Mouse (Mus musculus): Measurements from ENCODE around the gene Nat8f4. TPM values are rescaled to one million over a fixed set of nuclear protein-coding genes. Genes with fewer than 3 reads are reported as not detected.
"Not testable (repeated sequence)": the region's sequence is repeated elsewhere in the genome, so short reads cannot be mapped to it uniquely, and the experiment has no call there.

Gene Nat8f4
- polyA plus RNA-seq, 1 experiment = 1.1 TPM

DNA sequence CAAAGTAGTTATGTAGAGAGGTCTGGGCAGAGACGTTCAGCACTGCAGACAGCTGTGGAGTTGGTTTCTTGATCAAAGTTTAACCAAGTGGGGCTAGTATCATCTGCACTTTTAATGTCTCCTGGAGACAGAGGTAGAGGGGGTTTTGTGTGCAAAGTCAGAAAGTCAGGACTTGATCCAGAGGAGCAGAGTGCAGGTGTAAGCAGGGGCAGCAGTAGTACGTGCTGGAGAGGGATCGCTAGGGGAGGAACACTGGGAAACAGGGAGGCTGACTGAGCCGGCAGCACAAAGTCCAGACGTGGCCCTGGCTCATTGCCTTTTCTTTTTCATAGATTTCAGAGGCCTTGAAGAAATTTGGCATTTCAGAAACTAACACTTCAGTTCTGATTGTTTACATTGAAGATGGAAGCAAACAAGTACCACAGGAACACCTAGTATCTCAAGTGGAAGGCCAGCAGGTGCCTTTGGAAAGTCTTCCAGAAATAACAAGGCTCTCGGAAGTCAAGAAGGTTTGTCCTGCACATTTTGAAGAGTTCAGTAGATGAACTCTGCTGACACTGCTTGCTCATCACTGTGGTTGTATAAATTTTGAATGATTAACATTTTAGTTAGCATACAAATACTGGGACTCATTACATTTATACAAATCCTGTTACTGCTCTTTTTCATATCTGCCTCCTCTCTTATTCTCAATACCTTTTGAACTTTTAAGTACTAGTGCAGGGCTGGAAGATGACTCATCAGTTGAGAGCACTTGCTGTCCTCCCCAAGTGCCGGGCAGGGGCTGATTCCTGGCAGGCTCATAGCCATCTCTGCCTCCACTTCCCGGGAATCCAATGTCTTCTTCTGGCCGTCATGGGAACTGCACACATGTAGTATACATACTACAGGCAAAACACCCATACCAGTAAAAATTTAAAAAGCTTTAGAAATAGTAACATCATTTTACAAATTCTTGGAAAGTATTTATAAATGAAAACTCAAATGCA lies 23.1 kb upstream of the Nat8f4 start:
- Histone ChIP-seq H3K4me3 (replicated peaks; ENCODE audit: control insufficient read depth, low read depth, low read length) (no peak overlapping the region), H3K4me1 (ENCODE audit: control insufficient read depth, insufficient read depth, low read length) (no peaks in the 10 kb centered on the region), H3K27ac (ENCODE audit: control insufficient read depth, insufficient read depth, low read depth, low read length, poor library complexity) (no peak overlapping the region)
- no peak for TF ChIP-seq CTCF (IDR thresholded peaks at IDR 0.05; ENCODE audit: control insufficient read depth, insufficient read depth, low read length)
- no peak for TF ChIP-seq POLR2A (IDR thresholded peaks at IDR 0.05; ENCODE audit: borderline replicate concordance, control insufficient read depth, low read depth, low read length)
- WGBS = 87% methylated on average over 9 of the region's 9 CpGs

DNA sequence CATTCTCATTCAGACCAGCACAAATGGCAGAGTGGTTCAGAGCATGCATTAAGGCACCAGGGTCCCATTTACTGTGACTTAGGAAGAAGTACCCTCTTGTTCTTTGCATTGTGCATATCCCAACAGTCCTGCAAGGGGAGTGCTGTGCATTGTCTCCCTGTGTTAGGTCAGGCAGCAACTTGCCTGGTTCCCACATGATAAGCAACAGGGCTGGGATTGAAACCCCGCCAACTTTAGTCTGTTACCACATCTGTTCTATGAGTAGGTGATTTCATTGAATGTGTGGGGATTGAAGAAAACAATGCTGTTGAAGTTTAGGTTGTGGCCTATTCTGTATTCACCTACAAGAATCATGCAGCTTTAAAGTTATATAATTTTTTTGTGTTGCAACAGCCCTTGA lies 22.0 kb upstream of the Nat8f4 start:
- WGBS = 57% methylated on average over 1 of the region's 1 CpGs
- Histone ChIP-seq H3K27ac (ENCODE audit: control insufficient read depth, insufficient read depth, low read depth, low read length, poor library complexity) (no peak overlapping the region), H3K4me1 (ENCODE audit: control insufficient read depth, insufficient read depth, low read length) (no peaks in the 10 kb centered on the region), H3K4me3 (replicated peaks; ENCODE audit: control insufficient read depth, low read depth, low read length) (no peak overlapping the region)
- no peak for TF ChIP-seq POLR2A (IDR thresholded peaks at IDR 0.05; ENCODE audit: borderline replicate concordance, control insufficient read depth, low read depth, low read length)
- no peak for TF ChIP-seq CTCF (IDR thresholded peaks at IDR 0.05; ENCODE audit: control insufficient read depth, insufficient read depth, low read length)

DNA sequence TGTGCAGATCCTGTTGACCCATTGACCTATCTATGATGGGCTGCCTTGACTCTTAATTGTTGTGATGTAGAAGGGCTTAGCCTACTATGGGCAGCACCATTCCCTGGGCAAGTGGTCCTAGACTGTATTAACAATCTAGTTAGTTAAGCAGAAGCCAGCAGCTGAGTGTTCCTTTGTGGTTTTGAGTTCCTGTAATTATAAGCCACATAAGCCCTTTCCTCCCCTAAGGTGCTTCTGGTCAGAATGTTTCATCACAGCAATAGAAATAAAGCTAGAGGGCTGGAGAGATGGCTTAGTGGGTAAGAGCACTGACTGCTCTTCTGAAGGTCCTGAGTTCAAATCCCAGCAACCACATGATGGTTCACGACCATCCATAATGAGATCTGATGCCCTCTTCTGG lies 19.0 kb upstream of the Nat8f4 start:
- Histone ChIP-seq H3K4me1 (ENCODE audit: control insufficient read depth, insufficient read depth, low read length) (no peaks in the 10 kb centered on the region), H3K4me3 (replicated peaks; ENCODE audit: control insufficient read depth, low read depth, low read length) (no peak overlapping the region), H3K27ac (ENCODE audit: control insufficient read depth, insufficient read depth, low read depth, low read length, poor library complexity) (no peak overlapping the region)
- WGBS = 76% methylated on average over 1 of the region's 1 CpGs
- TF ChIP-seq POLR2A (IDR thresholded peaks at IDR 0.05; ENCODE audit: borderline replicate concordance, control insufficient read depth, low read depth, low read length) = no peak
- no peak for TF ChIP-seq CTCF (IDR thresholded peaks at IDR 0.05; ENCODE audit: control insufficient read depth, insufficient read depth, low read length)

DNA sequence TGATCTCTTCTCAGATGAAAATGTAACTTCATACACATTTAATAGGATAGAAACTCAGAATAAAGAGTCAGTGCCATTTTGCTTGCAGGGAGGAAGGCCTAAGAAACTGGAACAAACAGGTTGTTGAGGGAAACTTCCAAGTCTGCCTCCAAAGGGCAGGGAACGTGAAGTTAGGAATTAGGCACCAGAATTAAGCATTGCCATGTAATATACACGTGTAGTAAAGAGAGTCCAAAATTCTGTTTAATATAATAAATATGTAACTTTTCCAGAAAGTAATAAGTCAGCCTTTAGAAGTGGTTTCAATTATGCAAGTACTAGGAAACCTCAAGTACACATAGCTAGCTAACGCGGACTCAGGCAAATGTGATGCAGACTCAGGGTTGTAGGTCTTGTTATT lies 14.7 kb upstream of the Nat8f4 start:
- no peak overlapping the region for H3K27ac ChIP-seq (ENCODE audit: control insufficient read depth, insufficient read depth, low read depth, low read length, poor library complexity)
- TF ChIP-seq CTCF (IDR thresholded peaks at IDR 0.05; ENCODE audit: control insufficient read depth, insufficient read depth, low read length) (no peak), POLR2A (IDR thresholded peaks at IDR 0.05; ENCODE audit: borderline replicate concordance, control insufficient read depth, low read depth, low read length) (no peak)
- no peak overlapping the region for H3K4me3 ChIP-seq (replicated peaks; ENCODE audit: control insufficient read depth, low read depth, low read length)
- 86% methylated on average over 4 of the region's 4 CpGs for WGBS
- peaks cover 2% of the 10 kb centered on the region; the same call in 1 of the 2 replicates for H3K4me1 ChIP-seq (ENCODE audit: control insufficient read depth, insufficient read depth, low read length)

DNA sequence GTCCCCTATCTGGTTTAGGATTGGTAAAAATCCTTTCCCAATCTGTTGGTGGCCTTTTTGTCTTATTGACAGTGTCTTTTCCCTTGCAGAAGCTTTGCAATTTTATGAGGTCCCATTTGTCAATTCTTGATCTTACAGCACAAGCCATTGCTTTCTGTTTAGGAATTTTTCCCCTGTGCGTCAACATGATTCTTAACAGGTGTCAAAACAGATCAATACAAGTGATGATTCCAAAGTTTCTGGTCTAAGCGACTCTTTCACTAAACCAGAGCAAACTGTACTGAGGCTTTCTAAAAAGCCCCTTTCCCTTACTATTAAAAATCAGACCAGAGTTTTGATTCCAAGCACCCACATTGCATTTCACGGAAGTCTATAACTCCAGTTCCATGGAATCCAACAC lies 13.7 kb upstream of the Nat8f4 start:
- H3K4me1 ChIP-seq (ENCODE audit: control insufficient read depth, insufficient read depth, low read length); H3K4me3 ChIP-seq (replicated peaks; ENCODE audit: control insufficient read depth, low read depth, low read length); H3K27ac ChIP-seq (ENCODE audit: control insufficient read depth, insufficient read depth, low read depth, low read length, poor library complexity): not testable (repeated sequence)
- 93% methylated on average over 3 of the region's 3 CpGs for WGBS

DNA sequence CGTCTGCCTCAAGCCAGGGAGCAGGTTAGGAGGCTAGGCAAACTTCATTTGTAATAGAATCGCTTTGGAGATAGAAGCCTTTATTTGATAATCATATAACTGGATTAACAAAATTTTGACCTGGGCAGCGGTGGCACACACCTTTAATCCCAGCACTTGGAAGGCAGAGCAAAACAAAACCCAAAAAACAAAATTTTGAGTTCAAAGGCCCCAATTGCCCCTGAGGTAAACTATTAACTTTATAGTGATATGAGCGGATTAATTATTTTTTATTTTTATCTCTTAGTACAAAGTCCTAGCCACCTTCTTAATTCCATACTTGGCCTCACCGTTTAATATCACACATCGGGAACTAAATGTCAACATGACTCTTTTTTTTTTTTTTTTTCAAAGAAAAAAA lies 11.9 kb upstream of the Nat8f4 start:
- TF ChIP-seq CTCF (IDR thresholded peaks at IDR 0.05; ENCODE audit: control insufficient read depth, insufficient read depth, low read length) (no peak), POLR2A (IDR thresholded peaks at IDR 0.05; ENCODE audit: borderline replicate concordance, control insufficient read depth, low read depth, low read length) (no peak)
- Histone ChIP-seq H3K4me1 (ENCODE audit: control insufficient read depth, insufficient read depth, low read length) (peaks cover 2% of the 10 kb centered on the region; the same call in 1 of the 2 replicates), H3K27ac (ENCODE audit: control insufficient read depth, insufficient read depth, low read depth, low read length, poor library complexity) (no peak overlapping the region), H3K4me3 (replicated peaks; ENCODE audit: control insufficient read depth, low read depth, low read length) (peak overlapping the region; percentile 49)
- whole genome bisulfite sequencing = 80% methylated on average over 6 of the region's 6 CpGs

DNA sequence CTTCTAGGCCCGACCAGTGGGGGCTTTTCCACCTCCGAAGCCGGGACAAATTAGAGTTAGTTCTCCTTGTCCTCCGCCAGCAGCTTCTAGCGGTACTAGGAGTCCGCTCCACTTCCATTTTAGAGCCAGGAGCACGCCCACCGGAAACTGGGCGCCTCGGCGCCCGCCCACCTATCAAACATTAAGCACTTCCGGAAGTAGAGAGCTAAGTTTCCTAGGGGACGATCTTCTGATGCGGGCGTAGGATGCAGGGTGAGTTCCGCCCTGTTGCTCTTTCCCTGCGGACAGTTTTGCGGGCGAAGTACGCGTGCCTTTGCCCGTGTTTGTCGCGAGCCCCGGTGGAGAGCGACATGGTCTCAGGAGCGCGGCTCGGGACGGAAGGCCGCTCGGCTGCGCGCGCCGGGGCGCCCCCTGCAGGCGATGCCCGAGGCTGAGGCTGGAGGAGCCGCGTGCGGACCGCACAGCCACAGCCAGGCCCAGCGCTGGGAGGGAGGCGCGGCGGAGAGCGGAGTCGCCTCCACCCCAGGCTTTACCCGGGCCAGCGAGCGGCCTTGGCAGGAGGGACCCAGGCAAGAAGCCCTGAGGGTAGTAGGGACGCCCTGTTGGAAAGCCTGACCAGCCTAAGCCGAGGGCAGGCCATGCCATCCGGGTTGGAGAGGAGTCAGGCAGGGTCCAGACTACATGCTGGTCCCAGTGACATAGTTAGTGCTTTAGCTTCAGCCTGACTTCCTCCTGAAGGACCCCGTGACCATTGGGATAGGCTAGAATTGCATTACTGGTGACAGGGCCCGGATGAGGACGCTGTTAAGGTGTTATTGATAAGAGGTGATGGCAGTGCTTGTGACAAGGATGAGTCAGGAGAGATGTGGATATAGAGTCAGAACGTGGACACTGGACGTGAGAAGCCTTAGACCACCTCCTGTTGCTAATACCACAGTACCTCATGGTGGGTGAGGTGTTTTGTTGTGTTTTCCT lies 11.1 kb upstream of the Nat8f4 start, which contains the start of gene Nat8f1:
Gene Nat8f1 (minus strand): TSS at position 149 of the 975 bp plus-strand sequence.
- H3K4me1 ChIP-seq (ENCODE audit: control insufficient read depth, insufficient read depth, low read length) = not testable (repeated sequence)
- peak; percentile 39; the same call in 1 of the 2 replicates for TF ChIP-seq CTCF (IDR thresholded peaks at IDR 0.05; ENCODE audit: control insufficient read depth, insufficient read depth, low read length)
- WGBS = 1% methylated on average over 61 of the region's 61 CpGs
- peak within 1 kb of the TSS; percentile 98 for H3K4me3 ChIP-seq (replicated peaks; ENCODE audit: control insufficient read depth, low read depth, low read length)
- H3K27ac ChIP-seq (ENCODE audit: control insufficient read depth, insufficient read depth, low read depth, low read length, poor library complexity) = peak within 1 kb of the TSS; percentile 95

DNA sequence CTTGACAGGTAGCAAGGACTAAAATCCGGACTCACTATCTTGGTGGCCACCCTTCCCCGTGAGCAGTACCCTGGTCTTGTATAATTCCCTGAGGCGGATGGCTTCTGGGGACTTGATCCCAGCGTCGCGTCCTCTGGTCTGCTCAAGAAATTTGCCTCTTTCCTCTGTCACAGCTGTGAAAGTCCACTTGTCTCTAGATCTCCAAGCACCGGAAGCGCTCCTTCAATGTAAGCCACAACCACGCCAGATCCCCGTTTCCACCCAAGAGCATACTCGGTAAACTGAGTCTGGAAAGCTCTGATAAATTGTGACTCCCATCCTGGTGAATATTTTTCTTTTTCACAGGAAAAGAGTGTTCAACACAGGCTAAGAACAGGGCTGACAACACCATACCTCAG lies 10.5 kb upstream of the Nat8f4 start:
- WGBS = under 1% methylated on average over 11 of the region's 11 CpGs
- peak overlapping the region; percentile 95 for H3K27ac ChIP-seq (ENCODE audit: control insufficient read depth, insufficient read depth, low read depth, low read length, poor library complexity)
- peak overlapping the region; percentile 98 for H3K4me3 ChIP-seq (replicated peaks; ENCODE audit: control insufficient read depth, low read depth, low read length)
- TF ChIP-seq CTCF (IDR thresholded peaks at IDR 0.05; ENCODE audit: control insufficient read depth, insufficient read depth, low read length) = no peak
- TF ChIP-seq POLR2A (IDR thresholded peaks at IDR 0.05; ENCODE audit: borderline replicate concordance, control insufficient read depth, low read depth, low read length) = no peak
- peaks cover 2% of the 10 kb centered on the region; the same call in 1 of the 2 replicates for H3K4me1 ChIP-seq (ENCODE audit: control insufficient read depth, insufficient read depth, low read length)
